Mouse (Mus musculus): ENCODE measurements at regions not wholly inside any gene's neighbourhood (a gene's known extent, or its start where the extent isn't known, plus 50 kb on each side); places are given as distances from the start of the nearest gene placed in this dataset.

DNA sequence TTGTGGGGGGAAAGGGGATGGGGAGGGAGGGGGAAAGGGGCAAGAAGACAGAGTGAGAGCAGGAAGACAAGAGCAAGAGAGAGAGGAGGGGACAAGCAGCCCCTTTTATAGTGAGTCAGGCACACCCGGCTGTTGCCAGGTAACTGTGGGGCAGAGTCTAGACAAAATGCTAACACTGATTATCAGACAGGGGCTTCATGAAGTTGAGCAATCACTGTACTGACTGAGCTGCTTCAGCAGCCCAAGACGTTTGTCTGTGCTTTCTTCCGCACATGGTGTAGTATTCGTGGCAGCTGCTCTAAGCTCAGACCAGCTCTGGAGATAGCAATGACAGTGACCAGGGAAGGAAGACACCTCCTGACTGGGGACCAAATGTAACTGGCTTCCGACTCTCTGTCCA lies 385.2 kb downstream of the Matn1 start:
- no peak overlapping the region for H3K4me3 ChIP-seq (ENCODE audit: low read depth, low read length)
- H3K36me3 ChIP-seq (ENCODE audit: control insufficient read depth, insufficient read depth), result no peaks in the 10 kb centered on the region
- ATAC-seq (ENCODE audit: low read depth), result no peak
- H3K9me3 ChIP-seq (replicated peaks; ENCODE audit: control insufficient read depth, low read length), result no peaks in the 10 kb centered on the region
- 45% methylated on average over 5 of the region's 5 CpGs for WGBS (ENCODE audit: insufficient replicate concordance)
- H3K27ac ChIP-seq (ENCODE audit: low read length), result no peak overlapping the region
- H3K9ac ChIP-seq (ENCODE audit: low read depth, low read length), result no peak overlapping the region
- H3K4me2 ChIP-seq (ENCODE audit: low read depth, low read length), result no peak overlapping the region
- no peaks in the 10 kb centered on the region for H3K4me1 ChIP-seq (ENCODE audit: control insufficient read depth, low read depth, low read length)
- H3K27me3 ChIP-seq (ENCODE audit: control insufficient read depth, insufficient read depth, low read depth, low read length), result no peaks in the 10 kb centered on the region

DNA sequence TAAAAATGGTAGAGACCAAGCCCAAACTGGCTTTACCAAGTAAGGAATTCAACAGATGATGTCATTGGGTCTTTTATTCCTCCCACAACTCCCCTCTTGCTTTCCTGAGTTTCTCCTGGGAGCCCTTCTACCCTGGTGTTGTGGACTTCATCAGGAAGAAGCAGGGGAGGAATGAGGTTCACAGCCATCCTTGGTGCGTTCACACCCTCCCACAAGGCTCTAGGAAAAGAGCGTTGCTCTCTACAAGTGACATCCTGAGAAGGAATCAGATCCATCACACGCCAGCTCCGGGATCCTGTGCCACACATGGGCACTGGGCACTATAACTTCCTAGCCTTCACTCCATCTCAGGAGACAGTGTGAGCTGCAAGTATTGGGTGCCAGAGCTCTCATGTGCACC lies 387.5 kb downstream of the Matn1 start:
- H3K4me3 ChIP-seq (ENCODE audit: low read depth, low read length), result no peak overlapping the region
- no peaks in the 10 kb centered on the region for H3K4me1 ChIP-seq (ENCODE audit: control insufficient read depth, low read depth, low read length)
- no peaks in the 10 kb centered on the region for H3K27me3 ChIP-seq (ENCODE audit: control insufficient read depth, insufficient read depth, low read depth, low read length)
- no peak overlapping the region for H3K9ac ChIP-seq (ENCODE audit: low read depth, low read length)
- no peaks in the 10 kb centered on the region for H3K36me3 ChIP-seq (ENCODE audit: control insufficient read depth, insufficient read depth)
- ATAC-seq (ENCODE audit: low read depth), result no peak
- no peaks in the 10 kb centered on the region for H3K9me3 ChIP-seq (replicated peaks; ENCODE audit: control insufficient read depth, low read length)
- H3K4me2 ChIP-seq (ENCODE audit: low read depth, low read length), result no peak overlapping the region
- WGBS (ENCODE audit: insufficient replicate concordance), result 64% methylated on average over 4 of the region's 4 CpGs
- no peak overlapping the region for H3K27ac ChIP-seq (ENCODE audit: low read length)

DNA sequence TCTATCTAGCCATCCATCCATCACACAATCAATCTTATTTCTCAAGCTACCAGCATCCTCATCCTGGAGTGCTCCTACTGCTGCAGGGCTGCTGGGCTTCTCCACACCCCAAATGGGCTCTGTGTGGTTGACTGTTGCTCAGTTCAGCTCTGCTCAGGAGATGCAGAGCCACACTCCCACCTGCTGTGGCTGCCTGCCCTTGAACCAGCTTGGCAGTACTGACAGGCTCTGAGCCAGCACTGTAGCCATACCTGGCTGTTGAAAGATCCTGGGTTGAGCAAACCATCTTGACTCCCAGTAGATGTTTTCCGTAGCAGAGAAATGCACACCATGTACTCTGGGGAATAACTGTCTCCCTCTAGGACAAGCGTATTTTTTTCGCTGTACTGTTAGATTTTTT lies 392.6 kb downstream of the Matn1 start:
- no peak overlapping the region for H3K9ac ChIP-seq (ENCODE audit: low read depth, low read length)
- H3K36me3 ChIP-seq (ENCODE audit: control insufficient read depth, insufficient read depth), result no peaks in the 10 kb centered on the region
- H3K4me2 ChIP-seq (ENCODE audit: low read depth, low read length), result no peak overlapping the region
- no peaks in the 10 kb centered on the region for H3K27me3 ChIP-seq (ENCODE audit: control insufficient read depth, insufficient read depth, low read depth, low read length)
- 64% methylated on average over 3 of the region's 3 CpGs for WGBS (ENCODE audit: insufficient replicate concordance)
- no peak overlapping the region for H3K27ac ChIP-seq (ENCODE audit: low read length)
- H3K4me1 ChIP-seq (ENCODE audit: control insufficient read depth, low read depth, low read length), result no peaks in the 10 kb centered on the region
- no peak for ATAC-seq (ENCODE audit: low read depth)
- H3K4me3 ChIP-seq (ENCODE audit: low read depth, low read length), result no peak overlapping the region
- no peaks in the 10 kb centered on the region for H3K9me3 ChIP-seq (replicated peaks; ENCODE audit: control insufficient read depth, low read length)

DNA sequence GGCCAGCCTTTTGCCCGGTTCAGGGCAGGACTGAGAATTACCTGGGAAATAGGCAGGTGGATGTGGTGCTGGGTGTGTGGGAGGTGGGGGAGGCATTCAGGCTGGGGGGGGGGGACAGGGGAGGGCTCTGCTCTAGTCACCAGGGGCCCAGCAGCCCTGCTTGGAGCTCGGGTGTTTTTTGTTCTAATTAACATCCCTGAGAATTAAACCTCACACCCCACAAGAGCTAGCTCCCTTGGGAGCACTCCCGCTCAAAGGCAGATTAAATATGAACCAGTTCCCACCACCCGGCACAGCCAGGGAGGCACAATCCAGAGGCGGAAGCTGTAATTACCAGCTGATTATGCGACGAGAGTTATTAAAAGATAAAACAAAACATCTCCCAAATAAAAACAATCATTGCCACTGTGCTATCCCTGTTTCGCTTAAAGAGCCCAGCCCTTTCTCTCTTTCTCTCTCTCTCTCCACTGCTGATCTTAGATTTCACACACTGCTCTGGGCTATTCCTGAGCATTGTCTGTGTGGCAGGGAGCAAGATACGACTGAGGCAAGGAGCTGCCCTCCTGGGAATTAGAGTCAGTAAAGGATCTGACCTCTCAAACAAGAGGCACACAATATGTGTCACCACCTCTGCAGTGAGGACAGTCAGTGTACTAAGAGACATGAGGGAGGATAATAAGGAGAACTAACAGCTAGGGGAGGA lies 397.0 kb downstream of the Matn1 start:
- no peaks in the 10 kb centered on the region for H3K36me3 ChIP-seq (ENCODE audit: control insufficient read depth, insufficient read depth)
- no peak overlapping the region for H3K4me3 ChIP-seq (ENCODE audit: low read depth, low read length)
- H3K9ac ChIP-seq (ENCODE audit: low read depth, low read length), result no peak overlapping the region
- H3K4me2 ChIP-seq (ENCODE audit: low read depth, low read length), result no peak overlapping the region
- no peaks in the 10 kb centered on the region for H3K4me1 ChIP-seq (ENCODE audit: control insufficient read depth, low read depth, low read length)
- no peak for ATAC-seq (ENCODE audit: low read depth)
- H3K27me3 ChIP-seq (ENCODE audit: control insufficient read depth, insufficient read depth, low read depth, low read length), result no peaks in the 10 kb centered on the region
- H3K9me3 ChIP-seq (replicated peaks; ENCODE audit: control insufficient read depth, low read length), result no peaks in the 10 kb centered on the region
- H3K27ac ChIP-seq (ENCODE audit: low read length), result no peak overlapping the region
- 43% methylated on average over 9 of the region's 9 CpGs for whole genome bisulfite sequencing (ENCODE audit: insufficient replicate concordance)

DNA sequence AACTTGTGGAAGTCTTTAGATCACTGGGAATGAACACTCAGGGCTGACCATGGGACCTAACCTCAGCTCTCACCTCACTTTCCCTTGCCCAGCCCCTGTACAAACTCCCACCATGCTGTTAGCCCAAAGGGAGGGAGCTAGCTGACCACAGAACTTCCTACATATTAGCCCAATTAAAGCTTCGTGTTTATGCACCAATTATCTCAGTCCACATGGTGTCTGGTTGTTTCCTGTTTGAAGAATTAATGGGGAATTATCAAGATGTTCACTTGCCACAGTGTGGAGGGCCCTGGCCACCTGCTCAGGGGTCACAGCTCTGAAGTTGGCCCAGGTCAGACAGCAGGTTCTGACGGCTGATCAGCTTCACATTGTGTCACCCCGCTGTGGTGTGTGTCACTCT lies 402.5 kb downstream of the Matn1 start:
- Histone ChIP-seq H3K27me3 (ENCODE audit: control insufficient read depth, insufficient read depth, low read depth, low read length) (no peaks in the 10 kb centered on the region), H3K9ac (ENCODE audit: low read depth, low read length) (no peak overlapping the region), H3K4me3 (ENCODE audit: low read depth, low read length) (no peak overlapping the region), H3K27ac (ENCODE audit: low read length) (no peak overlapping the region), H3K36me3 (ENCODE audit: control insufficient read depth, insufficient read depth) (no peaks in the 10 kb centered on the region), H3K4me2 (ENCODE audit: low read depth, low read length) (no peak overlapping the region), H3K9me3 (replicated peaks; ENCODE audit: control insufficient read depth, low read length) (no peaks in the 10 kb centered on the region), H3K4me1 (ENCODE audit: control insufficient read depth, low read depth, low read length) (no peaks in the 10 kb centered on the region)
- 21% methylated on average over 3 of the region's 3 CpGs for WGBS (ENCODE audit: insufficient replicate concordance)
- ATAC-seq (ENCODE audit: low read depth), result no peak

DNA sequence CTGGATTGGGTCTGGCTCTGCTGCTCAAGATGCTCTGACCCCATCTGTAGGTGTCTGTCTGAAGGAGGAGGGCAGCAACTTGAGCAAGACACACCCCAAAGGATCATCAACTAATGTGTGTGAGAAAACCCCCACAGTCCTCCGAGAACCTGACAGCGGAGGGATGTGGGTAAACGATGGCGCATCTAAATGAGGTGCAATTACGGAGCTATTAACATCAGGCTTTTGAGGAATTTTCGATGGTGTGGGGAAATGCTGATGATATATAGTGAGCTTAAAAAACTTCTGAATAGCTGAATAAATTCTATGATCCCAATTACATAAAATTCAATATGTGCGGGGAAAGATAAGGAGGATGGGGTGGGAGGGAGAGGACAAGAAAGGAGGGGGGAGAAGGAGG lies 406.1 kb downstream of the Matn1 start:
- Histone ChIP-seq H3K4me2 (ENCODE audit: low read depth, low read length) (no peak overlapping the region), H3K36me3 (ENCODE audit: control insufficient read depth, insufficient read depth) (no peaks in the 10 kb centered on the region), H3K27me3 (ENCODE audit: control insufficient read depth, insufficient read depth, low read depth, low read length) (no peaks in the 10 kb centered on the region), H3K27ac (ENCODE audit: low read length) (no peak overlapping the region), H3K4me3 (ENCODE audit: low read depth, low read length) (no peak overlapping the region), H3K4me1 (ENCODE audit: control insufficient read depth, low read depth, low read length) (no peaks in the 10 kb centered on the region), H3K9ac (ENCODE audit: low read depth, low read length) (no peak overlapping the region), H3K9me3 (replicated peaks; ENCODE audit: control insufficient read depth, low read length) (no peaks in the 10 kb centered on the region)
- WGBS (ENCODE audit: insufficient replicate concordance), result 41% methylated on average over 7 of the region's 7 CpGs
- no peak for ATAC-seq (ENCODE audit: low read depth)

DNA sequence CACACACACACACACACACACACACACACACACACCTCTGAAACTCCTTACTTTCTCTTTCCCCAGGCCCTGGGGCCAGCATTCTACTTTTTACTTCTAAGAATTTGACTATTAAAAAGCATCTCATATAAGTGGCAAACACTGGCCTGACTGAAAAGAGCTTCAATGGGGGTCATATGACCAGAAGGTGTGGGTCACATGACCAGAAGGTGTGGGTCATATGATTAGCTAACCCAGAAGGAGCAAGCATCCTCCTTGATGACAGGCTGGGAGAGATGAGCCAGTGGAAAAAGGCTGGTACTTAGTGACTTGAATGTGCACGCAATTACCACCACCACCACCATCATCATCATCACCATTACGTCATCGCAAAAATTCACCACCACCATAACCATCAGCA lies 410.7 kb downstream of the Matn1 start:
- H3K9ac ChIP-seq (ENCODE audit: low read depth, low read length), result no peak overlapping the region
- no peaks in the 10 kb centered on the region for H3K36me3 ChIP-seq (ENCODE audit: control insufficient read depth, insufficient read depth)
- H3K4me3 ChIP-seq (ENCODE audit: low read depth, low read length), result no peak overlapping the region
- no peaks in the 10 kb centered on the region for H3K4me1 ChIP-seq (ENCODE audit: control insufficient read depth, low read depth, low read length)
- ATAC-seq (ENCODE audit: low read depth), result no peak
- WGBS (ENCODE audit: insufficient replicate concordance), result 92% methylated on average over 3 of the region's 3 CpGs
- no peaks in the 10 kb centered on the region for H3K9me3 ChIP-seq (replicated peaks; ENCODE audit: control insufficient read depth, low read length)
- no peak overlapping the region for H3K4me2 ChIP-seq (ENCODE audit: low read depth, low read length)
- no peaks in the 10 kb centered on the region for H3K27me3 ChIP-seq (ENCODE audit: control insufficient read depth, insufficient read depth, low read depth, low read length)
- no peak overlapping the region for H3K27ac ChIP-seq (ENCODE audit: low read length)

DNA sequence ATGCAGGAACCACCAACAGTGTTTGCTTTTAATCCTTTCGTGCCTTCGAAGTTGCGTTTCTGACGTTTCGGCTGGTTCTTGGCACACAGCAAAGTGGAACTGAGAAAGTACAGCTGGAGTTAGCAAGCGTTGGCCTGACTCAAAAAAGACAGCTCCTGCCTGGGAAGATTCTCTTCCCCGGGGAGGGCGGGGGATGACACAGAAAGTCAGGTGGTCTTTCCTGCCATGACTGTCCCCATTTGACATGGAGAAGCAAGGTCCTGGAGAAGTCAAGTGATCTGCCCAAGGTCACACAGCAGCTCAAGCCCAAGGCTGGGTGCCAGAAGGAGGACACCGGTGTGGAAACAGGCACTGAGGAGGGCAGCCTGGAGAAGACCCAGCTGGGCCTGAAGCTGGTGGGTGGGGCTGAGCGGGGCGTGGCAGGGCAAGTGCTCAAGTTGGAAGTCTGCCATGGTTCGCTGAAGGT lies 411.4 kb downstream of the Matn1 start:
- Histone ChIP-seq H3K4me3 (ENCODE audit: low read depth, low read length) (no peak overlapping the region), H3K9me3 (replicated peaks; ENCODE audit: control insufficient read depth, low read length) (no peaks in the 10 kb centered on the region), H3K9ac (ENCODE audit: low read depth, low read length) (no peak overlapping the region), H3K27ac (ENCODE audit: low read length) (no peak overlapping the region), H3K27me3 (ENCODE audit: control insufficient read depth, insufficient read depth, low read depth, low read length) (no peaks in the 10 kb centered on the region), H3K4me1 (ENCODE audit: control insufficient read depth, low read depth, low read length) (no peaks in the 10 kb centered on the region), H3K36me3 (ENCODE audit: control insufficient read depth, insufficient read depth) (no peaks in the 10 kb centered on the region), H3K4me2 (ENCODE audit: low read depth, low read length) (no peak overlapping the region)
- WGBS (ENCODE audit: insufficient replicate concordance), result 69% methylated on average over 12 of the region's 12 CpGs
- ATAC-seq (ENCODE audit: low read depth), result no peak

DNA sequence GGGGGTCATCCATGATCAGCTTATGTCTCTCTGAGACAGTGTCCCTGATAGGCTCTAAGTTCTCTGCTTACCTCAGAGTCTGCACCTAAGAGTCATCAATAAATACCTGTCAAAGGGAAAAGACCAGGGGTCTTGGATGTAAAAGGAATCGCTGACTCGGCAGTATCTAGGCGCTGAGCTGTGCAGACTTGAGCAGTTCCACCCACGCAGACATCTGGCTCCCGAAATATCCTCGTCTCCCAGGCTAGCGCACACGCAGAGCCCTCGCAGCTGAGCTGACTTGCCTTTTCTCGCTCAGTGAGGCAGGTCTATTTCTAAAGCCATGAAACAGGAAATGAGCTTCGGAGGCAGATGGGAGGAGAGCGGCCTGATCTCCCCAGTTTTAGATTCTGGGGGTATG lies 412.1 kb downstream of the Matn1 start:
- no peaks in the 10 kb centered on the region for H3K36me3 ChIP-seq (ENCODE audit: control insufficient read depth, insufficient read depth)
- no peak overlapping the region for H3K27ac ChIP-seq (ENCODE audit: low read length)
- ATAC-seq (ENCODE audit: low read depth), result no peak
- H3K9me3 ChIP-seq (replicated peaks; ENCODE audit: control insufficient read depth, low read length), result no peaks in the 10 kb centered on the region
- WGBS (ENCODE audit: insufficient replicate concordance), result 72% methylated on average over 12 of the region's 12 CpGs
- H3K4me1 ChIP-seq (ENCODE audit: control insufficient read depth, low read depth, low read length), result no peaks in the 10 kb centered on the region
- no peak overlapping the region for H3K4me2 ChIP-seq (ENCODE audit: low read depth, low read length)
- H3K4me3 ChIP-seq (ENCODE audit: low read depth, low read length), result no peak overlapping the region
- no peak overlapping the region for H3K9ac ChIP-seq (ENCODE audit: low read depth, low read length)
- H3K27me3 ChIP-seq (ENCODE audit: control insufficient read depth, insufficient read depth, low read depth, low read length), result no peaks in the 10 kb centered on the region

All from liver, embryonic 16.5 days (tissue).